Mouse (Mus musculus) forebrain, embryonic 16.5 days (tissue): ENCODE results near the gene Pip5kl1. TPM values are rescaled to one million over a fixed set of nuclear protein-coding genes. Genes with fewer than 3 reads are reported as not detected.

ENCODE experiments used
- ATAC-seq: fragments of 200-750 bp; cut with Nextera tagmentation; 2 replicates; pipeline ENCODE4 v1.8.0; 2017; ENCODE audit warnings: mild to moderate bottlenecking, moderate library complexity
- H3K27ac ChIP-seq: fragments of 300-500 bp; sonication (generic); 2 replicates; pipeline ENCODE4 v1.5.1; 2014; ENCODE audit warnings: low read length, control low read depth
- H3K27me3 ChIP-seq: fragments of 300-500 bp; sonication (generic); replicated peaks from 2 replicates; pipeline ENCODE4 v1.6.1; 2014; ENCODE audit warnings: low read length; ENCODE audit not compliant: control insufficient read depth, insufficient read depth
- H3K36me3 ChIP-seq: fragments of 300-500 bp; sonication (generic); 2 replicates; pipeline ENCODE4 v1.6.1; 2014; ENCODE audit not compliant: control insufficient read depth, insufficient read depth
- H3K4me1 ChIP-seq: fragments of 300-500 bp; sonication (generic); replicated peaks from 2 replicates; pipeline ENCODE4 v1.6.1; 2014; ENCODE audit warnings: low read length; ENCODE audit not compliant: control insufficient read depth, insufficient read depth
- H3K4me2 ChIP-seq: fragments of 300-500 bp; sonication (generic); 2 replicates; pipeline ENCODE4 v1.6.1; 2014; ENCODE audit warnings: mild to moderate bottlenecking, low read length, control low read depth
- H3K4me3 ChIP-seq: fragments of 300-500 bp; sonication (generic); replicated peaks from 2 replicates; pipeline ENCODE4 v1.5.1; 2014; ENCODE audit warnings: mild to moderate bottlenecking, low read length, control low read depth
- H3K9ac ChIP-seq: fragments of 300-500 bp; sonication (generic); replicated peaks from 2 replicates; pipeline ENCODE4 v1.6.1; 2014; ENCODE audit warnings: low read depth, low read length, control low read depth
- H3K9me3 ChIP-seq: fragments of 300-500 bp; sonication (generic); 2 replicates; pipeline ENCODE4 v1.6.1; 2016; ENCODE audit warnings: low read length; ENCODE audit not compliant: control insufficient read depth
- WGBS: fragments of 180-500 bp; shearing (Covaris S2); extraction: QIAGEN DNeasy Blood & Tissue Kit; methylation state at CpG from one replicate; pipeline ENCODE4 v1.1.7; 2014; 5-methylcytosine and 5-hydroxymethylcytosine counted together
- polyA plus RNA-seq: library from polyadenylated mRNA; unstranded; fragments of >200 nt; fragmentation: Nextera tagmentation; extraction: Ambion mirVana; gene quantifications from 2 replicates; pipeline ENCODE4 v1.2.1, GENCODE M21; 2015

Gene Pip5kl1
- polyA plus RNA-seq, 1 experiment from 2014 or later = 6.8 TPM

DNA sequence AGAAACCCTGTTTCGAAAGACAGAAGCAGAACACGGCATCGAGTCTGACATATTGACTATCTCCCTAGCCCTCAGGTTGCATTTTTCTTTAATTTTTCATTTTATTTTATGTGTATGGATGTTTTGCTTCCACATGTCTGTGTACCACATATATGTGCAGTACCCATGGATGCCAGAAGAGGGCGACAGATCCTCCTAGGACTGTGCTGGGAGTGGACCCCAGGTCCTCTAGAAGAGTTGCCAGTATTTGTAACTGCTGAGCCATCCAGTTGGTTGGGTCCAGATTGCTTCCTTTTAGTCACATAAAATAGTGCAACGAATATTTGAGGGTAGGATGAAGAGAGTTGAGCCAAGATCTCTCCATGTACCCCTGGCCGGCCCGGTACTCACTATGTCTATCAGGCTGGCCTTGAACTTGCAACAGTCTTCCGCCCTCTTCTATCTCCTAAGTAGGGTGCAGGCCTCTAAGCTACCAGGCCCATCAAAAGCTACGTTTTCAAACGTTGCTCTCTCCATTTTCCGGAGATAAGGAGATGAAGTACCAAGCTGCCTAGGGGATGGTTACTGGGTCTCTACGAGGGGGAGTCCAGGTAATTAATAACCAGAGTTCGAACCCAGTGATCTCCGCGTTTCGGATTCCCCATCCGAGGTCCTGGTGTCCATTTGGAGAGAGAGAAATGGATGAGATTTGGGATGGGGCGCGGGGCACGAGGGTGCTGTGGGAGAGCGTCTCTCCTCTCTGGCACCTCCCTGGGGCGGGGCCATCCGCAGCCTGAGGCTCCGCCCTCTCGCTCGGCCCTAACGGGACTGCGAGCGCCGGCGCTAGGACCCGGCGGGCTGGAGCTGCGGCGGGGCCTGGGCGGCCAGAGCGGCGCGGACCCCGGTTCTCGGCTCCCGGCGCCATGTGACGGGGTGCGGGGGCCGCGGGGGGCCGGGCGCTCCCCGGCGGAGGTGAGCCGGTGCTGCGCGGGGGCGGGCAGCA lies 31.9 kb downstream of the Pip5kl1 start:
- Histone ChIP-seq H3K9ac (peak overlapping the region; percentile 80), H3K27ac (no peak overlapping the region), H3K4me2 (peak overlapping the region; percentile 63), H3K4me3 (peak overlapping the region; percentile 60), H3K4me1 (peaks cover 26% of the 10 kb centered on the region), H3K27me3 (0 out of 2 replicates have a peak, but pooled peaks cover 2% of the 10 kb centered on the region), H3K36me3 (no peaks in the 10 kb centered on the region), H3K9me3 (no peaks in the 10 kb centered on the region)
- ATAC-seq = peak; percentile 88
- WGBS = 11% methylated on average over 53 of the region's 55 CpGs

DNA sequence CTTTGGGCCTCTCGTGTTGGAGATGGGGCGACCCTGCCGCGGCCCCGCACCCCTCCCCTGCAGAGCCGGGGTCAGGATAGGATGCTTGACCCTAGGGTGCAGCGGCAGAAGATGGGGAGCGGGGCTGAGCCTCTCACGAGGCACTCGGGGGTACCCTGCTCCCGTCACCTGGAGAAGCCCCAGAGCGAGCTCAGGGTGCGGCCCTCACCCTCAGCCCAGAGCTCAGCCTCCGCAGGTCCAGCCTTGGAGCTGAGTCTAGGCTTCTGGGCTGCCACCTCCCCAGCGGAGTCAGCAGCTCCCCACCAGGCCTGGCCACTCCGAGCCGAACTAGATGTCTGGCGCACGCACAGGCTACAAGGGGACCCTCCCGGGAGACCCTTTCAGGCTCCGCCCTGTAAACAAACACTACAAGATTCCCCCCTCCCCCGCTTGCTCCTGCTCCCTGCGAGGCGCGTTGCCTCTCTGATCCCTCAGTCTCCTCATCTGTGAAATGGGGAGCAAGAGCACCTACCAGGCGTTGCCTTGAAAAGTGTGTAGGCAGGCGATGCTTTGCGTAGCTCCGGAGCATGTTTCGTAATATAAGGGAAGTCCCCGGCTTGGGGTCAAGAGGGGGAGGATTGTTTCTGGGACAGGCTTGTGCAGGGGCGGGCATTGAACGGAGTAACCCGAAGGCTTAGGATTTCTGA lies 32.8 kb downstream of the Pip5kl1 start:
- no peaks in the 10 kb centered on the region for H3K9me3 ChIP-seq
- H3K36me3 ChIP-seq = no peaks in the 10 kb centered on the region
- peak overlapping the region; percentile 80 for H3K9ac ChIP-seq
- H3K4me1 ChIP-seq = peaks cover 23% of the 10 kb centered on the region
- H3K4me2 ChIP-seq = peak overlapping the region; percentile 63
- H3K4me3 ChIP-seq = peak overlapping the region; percentile 60
- no peak overlapping the region for H3K27ac ChIP-seq
- WGBS = 6% methylated on average over 34 of the region's 34 CpGs
- 0 out of 2 replicates have a peak, but pooled peaks cover 2% of the 10 kb centered on the region for H3K27me3 ChIP-seq
- ATAC-seq = peak; percentile 26

DNA sequence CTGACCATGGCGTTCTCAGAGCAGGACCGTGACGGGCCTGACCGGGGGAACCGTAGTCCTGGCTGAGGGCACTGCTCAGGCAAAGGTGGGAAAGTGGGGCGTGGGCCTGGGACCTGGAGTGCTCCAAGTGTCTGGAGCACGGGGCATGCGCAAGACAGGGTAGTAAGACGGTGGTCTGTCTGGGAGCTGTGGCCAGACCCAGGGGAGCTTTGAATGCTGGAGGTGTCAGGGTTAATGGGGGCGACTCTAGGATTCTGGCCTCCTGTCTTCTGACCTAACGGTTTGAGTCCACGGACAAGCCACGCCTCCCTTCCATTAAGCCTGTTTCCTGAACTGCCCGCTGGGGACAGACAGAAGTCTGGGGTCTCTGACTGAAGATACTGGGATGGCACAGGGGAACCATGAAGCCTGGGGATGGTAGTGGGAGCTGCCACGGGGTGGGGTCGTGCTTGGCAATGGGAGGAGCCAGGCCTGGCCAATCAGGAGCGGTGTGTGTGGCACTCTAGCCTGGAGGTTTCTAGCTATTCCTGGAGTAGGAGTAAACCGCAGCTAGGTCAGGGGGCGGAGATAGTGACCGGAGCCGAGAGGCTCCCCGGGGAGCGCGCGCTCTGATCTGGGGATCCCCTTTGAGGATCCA lies 33.7 kb downstream of the Pip5kl1 start:
- 0 out of 2 replicates have a peak, but pooled peaks have one; percentile 27 for ATAC-seq
- Histone ChIP-seq H3K27me3 (0 out of 2 replicates have a peak, but pooled peaks cover 2% of the 10 kb centered on the region), H3K27ac (no peak overlapping the region), H3K4me1 (peaks cover 20% of the 10 kb centered on the region), H3K36me3 (no peaks in the 10 kb centered on the region), H3K9ac (no peak overlapping the region), H3K4me2 (peak overlapping the region; percentile 63), H3K9me3 (no peaks in the 10 kb centered on the region), H3K4me3 (peak overlapping the region; percentile 14; the same call in 1 of the 2 replicates)
- WGBS = 13% methylated on average over 25 of the region's 25 CpGs

DNA sequence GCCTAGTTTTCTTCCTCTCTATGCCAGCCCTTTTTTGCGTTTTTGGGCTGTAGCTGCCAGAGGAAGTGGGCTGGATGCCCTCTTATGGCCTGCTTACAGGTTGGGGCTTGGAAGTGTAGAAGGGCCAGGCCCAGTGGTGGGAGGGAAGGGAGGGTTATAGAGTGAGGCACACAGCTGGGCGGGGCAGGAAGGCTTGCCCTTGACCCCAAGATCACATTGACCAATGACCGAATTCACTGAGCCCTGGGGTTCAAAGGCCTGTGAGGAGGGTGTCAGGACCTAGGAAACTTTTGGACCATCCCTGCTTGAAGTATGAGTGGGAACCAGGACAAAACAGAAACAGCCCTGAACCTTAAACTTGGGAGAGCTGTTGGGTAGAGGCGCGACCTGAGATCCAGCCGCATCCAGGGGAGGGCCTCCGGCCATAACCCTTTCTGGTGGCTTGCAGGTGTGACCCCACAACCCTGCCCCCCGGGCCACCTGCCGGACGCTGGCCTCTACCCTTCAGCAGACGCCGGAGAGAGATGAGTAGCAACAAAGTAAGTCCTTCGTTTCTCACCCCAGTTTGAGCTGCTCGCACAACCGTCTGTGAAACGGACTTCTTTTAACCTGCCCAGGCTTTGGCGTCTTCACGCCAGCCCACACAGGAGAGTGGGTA lies 34.3 kb downstream of the Pip5kl1 start:
- Histone ChIP-seq H3K36me3 (no peaks in the 10 kb centered on the region), H3K27ac (no peak overlapping the region), H3K4me3 (no peak overlapping the region), H3K9ac (no peak overlapping the region), H3K4me2 (peak overlapping the region; percentile 63), H3K27me3 (0 out of 2 replicates have a peak, but pooled peaks cover 2% of the 10 kb centered on the region), H3K4me1 (peaks cover 20% of the 10 kb centered on the region), H3K9me3 (no peaks in the 10 kb centered on the region)
- no peak for ATAC-seq
- WGBS = 51% methylated on average over 18 of the region's 18 CpGs

DNA sequence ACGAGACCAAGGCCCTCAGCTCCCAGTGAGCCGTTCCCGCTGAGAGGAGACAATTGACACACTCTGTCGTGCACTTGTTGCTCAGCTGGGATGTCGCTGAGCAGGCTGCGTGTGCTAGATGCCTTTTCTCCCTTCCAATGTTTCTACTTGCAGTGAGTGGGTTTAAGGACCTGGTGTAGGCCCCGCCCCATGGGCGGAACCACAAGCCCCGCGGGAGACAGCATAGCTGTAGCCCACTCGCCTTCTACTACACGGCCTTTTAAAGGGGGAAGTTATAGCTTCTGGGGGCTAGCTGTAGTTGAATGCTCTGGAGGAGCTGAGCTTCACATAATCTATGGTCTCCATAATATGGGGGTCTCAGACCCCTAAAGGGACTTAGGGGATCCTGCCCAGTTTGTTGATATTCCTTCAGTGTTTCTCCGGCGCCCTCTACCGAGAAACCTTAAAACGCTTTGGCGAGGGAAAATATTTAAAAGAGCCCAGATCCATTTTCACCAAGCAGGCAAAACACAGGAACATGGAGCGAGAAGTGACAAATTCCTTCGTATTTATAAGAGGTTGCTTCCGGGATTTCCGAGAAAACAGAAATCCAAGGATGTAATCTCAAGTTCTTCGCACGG lies 36.1 kb downstream of the Pip5kl1 start:
- peak overlapping the region; percentile 35; the same call in 1 of the 2 replicates for H3K9ac ChIP-seq
- H3K36me3 ChIP-seq = no peaks in the 10 kb centered on the region; the same call in 1 of the 2 replicates
- WGBS = 15% methylated on average over 23 of the region's 23 CpGs
- 0 out of 2 replicates have a peak, but pooled peaks cover 2% of the 10 kb centered on the region for H3K27me3 ChIP-seq
- H3K4me3 ChIP-seq = peak overlapping the region; percentile 43
- no peaks in the 10 kb centered on the region for H3K9me3 ChIP-seq
- H3K27ac ChIP-seq = no peak overlapping the region
- H3K4me1 ChIP-seq = peaks cover 20% of the 10 kb centered on the region
- peak; percentile 21; the same call in 1 of the 2 replicates for ATAC-seq
- H3K4me2 ChIP-seq = peak overlapping the region; percentile 54

DNA sequence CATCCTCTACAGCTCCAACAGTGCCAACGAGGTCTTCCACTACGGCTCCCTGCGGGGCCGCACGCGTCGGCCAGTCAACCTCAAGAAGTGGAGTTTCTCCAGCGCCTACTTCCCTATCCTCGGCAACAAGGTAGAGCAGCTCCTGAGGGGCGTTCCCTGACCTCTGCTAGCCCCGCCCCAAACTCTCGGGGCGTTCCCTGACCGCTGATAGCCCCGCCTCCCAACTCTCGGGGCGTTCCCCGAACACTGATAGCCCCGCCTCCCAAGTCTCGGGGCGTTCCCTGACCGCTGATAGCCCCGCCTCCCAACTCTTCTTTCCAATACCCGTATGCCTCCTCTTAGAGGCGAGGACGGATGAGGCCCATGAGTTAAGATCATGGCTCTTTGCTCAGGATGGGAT lies 37.7 kb downstream of the Pip5kl1 start:
- no peak for ATAC-seq
- no peak overlapping the region for H3K9ac ChIP-seq

DNA sequence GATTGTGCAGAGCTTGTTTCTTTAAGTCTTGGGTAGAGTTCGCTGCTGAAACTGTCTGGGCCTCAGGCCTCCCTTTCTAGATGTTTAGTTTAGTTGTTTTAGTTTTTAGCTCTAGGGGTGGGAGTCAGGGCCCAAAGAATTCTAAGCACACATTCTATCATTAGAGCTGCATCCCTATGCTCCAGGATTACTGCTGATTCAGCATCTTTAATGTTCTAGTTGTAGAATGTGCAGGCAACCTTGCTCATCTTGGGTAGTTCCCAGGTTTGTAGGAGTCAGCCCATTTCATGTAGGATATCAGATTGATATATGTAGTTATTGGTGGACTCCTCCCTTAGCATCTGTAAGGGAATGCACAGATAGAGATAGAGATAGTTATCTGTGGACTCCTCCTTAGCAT lies 42.5 kb downstream of the Pip5kl1 start:
- ATAC-seq = no peak
- H3K4me3 ChIP-seq = no peak overlapping the region
- 0 out of 2 replicates have a peak, but pooled peaks cover 3% of the 10 kb centered on the region for H3K4me1 ChIP-seq
- H3K9ac ChIP-seq = no peak overlapping the region
- no peak overlapping the region for H3K27ac ChIP-seq
- H3K9me3 ChIP-seq = peaks cover 3% of the 10 kb centered on the region; the same call in 1 of the 2 replicates
- 96% methylated on average over 1 of the region's 1 CpGs for WGBS
- H3K36me3 ChIP-seq = no peaks in the 10 kb centered on the region; the same call in 1 of the 2 replicates
- H3K27me3 ChIP-seq = no peaks in the 10 kb centered on the region
- H3K4me2 ChIP-seq = no peak overlapping the region

More for the DNA sequence above, 37.7 kb downstream of the Pip5kl1 start:
- Histone ChIP-seq H3K4me3 (no peak overlapping the region), H3K4me2 (no peak overlapping the region), H3K27ac (no peak overlapping the region), H3K27me3 (0 out of 2 replicates have a peak, but pooled peaks cover 2% of the 10 kb centered on the region), H3K9me3 (no peaks in the 10 kb centered on the region), H3K4me1 (peaks cover 20% of the 10 kb centered on the region), H3K36me3 (no peaks in the 10 kb centered on the region; the same call in 1 of the 2 replicates)
- 71% methylated on average over 26 of the region's 26 CpGs for WGBS

DNA sequence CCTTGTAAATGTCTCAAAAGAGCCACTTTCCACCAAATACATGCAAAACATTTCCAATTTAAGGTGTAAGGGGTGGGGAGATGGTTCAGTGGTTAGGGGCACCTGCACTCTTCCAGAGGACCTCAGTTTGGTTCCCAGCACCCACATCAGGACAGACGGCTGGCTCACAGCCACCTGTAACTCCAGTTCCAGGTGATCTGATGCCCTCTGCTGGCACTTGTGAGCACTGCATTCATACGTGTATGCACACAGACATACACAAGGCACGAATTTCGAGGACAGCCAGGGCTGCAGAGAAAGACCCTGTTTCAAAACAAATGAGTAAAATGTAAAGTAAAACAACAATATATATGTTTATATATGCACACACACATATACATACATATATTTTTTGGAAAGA lies 43.0 kb downstream of the Pip5kl1 start:
- no peak for ATAC-seq
- Histone ChIP-seq H3K36me3 (no peaks in the 10 kb centered on the region; the same call in 1 of the 2 replicates), H3K27ac (no peak overlapping the region), H3K4me2 (no peak overlapping the region), H3K4me3 (no peak overlapping the region), H3K9ac (no peak overlapping the region), H3K4me1 (0 out of 2 replicates have a peak, but pooled peaks cover 3% of the 10 kb centered on the region), H3K9me3 (peaks cover 3% of the 10 kb centered on the region; the same call in 1 of the 2 replicates), H3K27me3 (no peaks in the 10 kb centered on the region)
- 93% methylated on average over 4 of the region's 4 CpGs for WGBS
